Mouse (Mus musculus) embryonic facial prominence, embryonic 11.5 days (tissue): ENCODE results near the gene Mical1. TPM values are rescaled to one million over a fixed set of nuclear protein-coding genes. Genes with fewer than 3 reads are reported as not detected.

Experiments
- ATAC-seq: fragments of 200-750 bp; cut with Nextera tagmentation; replicated peaks from 2 replicates; pipeline ENCODE4 v1.8.0; 2017; ENCODE audit warnings: low read depth; ENCODE audit not compliant: insufficient number of reproducible peaks, low FRiP score, low TSS enrichment
- DNase-seq: peaks from one replicate; pipeline ENCODE4 v3.0.0-alpha.2; 2015; ENCODE audit warnings: low spot score
- H3K27ac ChIP-seq: fragments of 300-500 bp; sonication (generic); replicated peaks from 2 replicates; pipeline ENCODE4 v1.5.1; 2014; ENCODE audit warnings: mild to moderate bottlenecking, low read depth, low read length, control low read depth
- H3K27me3 ChIP-seq: fragments of 300-500 bp; sonication (generic); 2 replicates; pipeline ENCODE4 v1.6.1; 2014; ENCODE audit warnings: mild to moderate bottlenecking, low read length, moderate library complexity, mixed read lengths; ENCODE audit not compliant: control insufficient read depth, insufficient read depth
- H3K36me3 ChIP-seq: fragments of 300-500 bp; sonication (generic); replicated peaks from 2 replicates; pipeline ENCODE4 v1.6.1; 2014; ENCODE audit warnings: low read depth, mild to moderate bottlenecking, low read length, moderate library complexity, mixed read lengths; ENCODE audit not compliant: control insufficient read depth, insufficient read depth
- H3K4me1 ChIP-seq: fragments of 300-500 bp; sonication (generic); 2 replicates; pipeline ENCODE4 v1.6.1; 2014; ENCODE audit warnings: low read length, mixed read lengths; ENCODE audit not compliant: control insufficient read depth, insufficient read depth
- H3K4me2 ChIP-seq: fragments of 300-500 bp; sonication (generic); 2 replicates; pipeline ENCODE4 v1.6.1; 2014; ENCODE audit warnings: low read depth, mild to moderate bottlenecking, control low read depth, low read length, moderate library complexity
- H3K4me3 ChIP-seq: fragments of 300-500 bp; sonication (generic); 2 replicates; pipeline ENCODE4 v1.5.1; 2014; ENCODE audit warnings: low read depth, low read length, control low read depth
- H3K9ac ChIP-seq: fragments of 300-500 bp; sonication (generic); replicated peaks from 2 replicates; pipeline ENCODE4 v1.6.1; 2014; ENCODE audit warnings: mild to moderate bottlenecking, control low read depth, low read length
- H3K9me3 ChIP-seq: fragments of 300-500 bp; sonication (generic); replicated peaks from 2 replicates; pipeline ENCODE4 v1.6.1; 2016; ENCODE audit warnings: mild to moderate bottlenecking, low read length, inconsistent platforms, mixed read lengths; ENCODE audit not compliant: control insufficient read depth
- WGBS: fragments of 180-500 bp; shearing (Covaris S2); extraction: QIAGEN DNeasy Blood & Tissue Kit; methylation state at CpG from one replicate; pipeline ENCODE4 v1.1.7; 2014; 5-methylcytosine and 5-hydroxymethylcytosine counted together
- polyA plus RNA-seq: library from polyadenylated mRNA; unstranded; fragments of >200 nt; fragmentation: Nextera tagmentation; extraction: Ambion mirVana; gene quantifications from 2 replicates; pipeline ENCODE4 v1.2.1, GENCODE M21; 2014

The Mical1 gene
- polyA plus RNA-seq, 1 experiment from 2014 or later = 29.2 TPM

GRCm38 (mm10) chr10:41450780-41451522 is 25.2 kb upstream of the Mical1 start:
- ATAC-seq (no peak), DNase-seq (no peak)
- 56% methylated on average over 18 of the region's 18 CpGs for WGBS
- Histone ChIP-seq H3K36me3 (peaks cover 3% of the 10 kb centered on the region), H3K27ac (no peak overlapping the region), H3K9ac (peak overlapping the region; percentile 80), H3K9me3 (no peaks in the 10 kb centered on the region), H3K27me3 (no peaks in the 10 kb centered on the region), H3K4me1 (no peaks in the 10 kb centered on the region), H3K4me3 (peak overlapping the region; percentile 88), H3K4me2 (peak overlapping the region; percentile 68)

GRCm38 (mm10) chr10:41451656-41452055 is 24.5 kb upstream of the Mical1 start:
- Histone ChIP-seq H3K9ac (no peak overlapping the region), H3K27ac (no peak overlapping the region), H3K4me3 (no peak overlapping the region), H3K27me3 (no peaks in the 10 kb centered on the region), H3K36me3 (peaks cover 3% of the 10 kb centered on the region), H3K9me3 (no peaks in the 10 kb centered on the region), H3K4me2 (no peak overlapping the region), H3K4me1 (no peaks in the 10 kb centered on the region)
- ATAC-seq (no peak), DNase-seq (no peak)
- 97% methylated on average over 9 of the region's 9 CpGs for WGBS

- WGBS = 94% methylated on average over 3 of the region's 3 CpGs
- DNase-seq = no peak
- H3K4me2 ChIP-seq = no peak overlapping the region
Measured at GRCm38 (mm10) chr10:41452791-41453190, 23.3 kb upstream of the Mical1 start.

GRCm38 (mm10) chr10:41459990-41460389 is 16.1 kb upstream of the Mical1 start:
- Histone ChIP-seq H3K9ac (no peak overlapping the region), H3K9me3 (no peaks in the 10 kb centered on the region), H3K27me3 (no peaks in the 10 kb centered on the region), H3K36me3 (no peaks in the 10 kb centered on the region), H3K4me1 (no peaks in the 10 kb centered on the region), H3K4me3 (no peak overlapping the region), H3K4me2 (no peak overlapping the region), H3K27ac (no peak overlapping the region)
- no peak for DNase-seq
- ATAC-seq = no peak
- WGBS = 73% methylated on average over 4 of the region's 4 CpGs

More at GRCm38 (mm10) chr10:41452791-41453190, 23.3 kb upstream of the Mical1 start:
- H3K9ac ChIP-seq = no peak overlapping the region
- H3K27ac ChIP-seq = no peak overlapping the region
- H3K27me3 ChIP-seq = no peaks in the 10 kb centered on the region
- no peaks in the 10 kb centered on the region for H3K4me1 ChIP-seq
- H3K9me3 ChIP-seq = no peaks in the 10 kb centered on the region
- peaks cover 3% of the 10 kb centered on the region for H3K36me3 ChIP-seq
- ATAC-seq = no peak
- H3K4me3 ChIP-seq = no peak overlapping the region

GRCm38 (mm10) chr10:41460501-41460900 is 15.6 kb upstream of the Mical1 start:
- H3K4me3 ChIP-seq = no peak overlapping the region
- no peaks in the 10 kb centered on the region for H3K4me1 ChIP-seq
- no peaks in the 10 kb centered on the region for H3K9me3 ChIP-seq
- no peaks in the 10 kb centered on the region for H3K36me3 ChIP-seq
- WGBS = 29% methylated on average over 2 of the region's 2 CpGs
- no peak overlapping the region for H3K4me2 ChIP-seq
- H3K27me3 ChIP-seq = no peaks in the 10 kb centered on the region
- DNase-seq (no peak), ATAC-seq (no peak)
- no peak overlapping the region for H3K27ac ChIP-seq
- H3K9ac ChIP-seq = no peak overlapping the region

- Histone ChIP-seq H3K27me3 (no peaks in the 10 kb centered on the region), H3K9me3 (no peaks in the 10 kb centered on the region), H3K9ac (no peak overlapping the region), H3K4me1 (no peaks in the 10 kb centered on the region), H3K27ac (no peak overlapping the region), H3K36me3 (no peaks in the 10 kb centered on the region), H3K4me3 (no peak overlapping the region), H3K4me2 (no peak overlapping the region)
- 87% methylated on average over 3 of the region's 3 CpGs for WGBS
- no peak for ATAC-seq
- no peak for DNase-seq
Measured at GRCm38 (mm10) chr10:41461057-41461722, 14.9 kb upstream of the Mical1 start.

GRCm38 (mm10) chr10:41464401-41464955 is 11.6 kb upstream of the Mical1 start:
- no peak for ATAC-seq

GRCm38 (mm10) chr10:41467325-41467724 is 8.8 kb upstream of the Mical1 start:
- WGBS = 40% methylated on average over 6 of the region's 6 CpGs
- H3K27me3 ChIP-seq = no peaks in the 10 kb centered on the region
- H3K4me3 ChIP-seq = no peak overlapping the region
- no peak overlapping the region for H3K4me2 ChIP-seq
- no peaks in the 10 kb centered on the region for H3K36me3 ChIP-seq
- no peak for ATAC-seq
- H3K27ac ChIP-seq = no peak overlapping the region
- DNase-seq = no peak
- H3K9me3 ChIP-seq = no peaks in the 10 kb centered on the region
- H3K9ac ChIP-seq = no peak overlapping the region
- no peaks in the 10 kb centered on the region for H3K4me1 ChIP-seq

More at GRCm38 (mm10) chr10:41464401-41464955, 11.6 kb upstream of the Mical1 start:
- Histone ChIP-seq H3K4me1 (no peaks in the 10 kb centered on the region), H3K27ac (no peak overlapping the region), H3K4me3 (no peak overlapping the region), H3K9ac (no peak overlapping the region), H3K27me3 (no peaks in the 10 kb centered on the region), H3K4me2 (no peak overlapping the region), H3K36me3 (no peaks in the 10 kb centered on the region), H3K9me3 (no peaks in the 10 kb centered on the region)
- 52% methylated on average over 15 of the region's 15 CpGs for WGBS
- no peak for DNase-seq
